9 mouse cellular contexts compared by ENCODE assay signal in the genomic region with DNA sequence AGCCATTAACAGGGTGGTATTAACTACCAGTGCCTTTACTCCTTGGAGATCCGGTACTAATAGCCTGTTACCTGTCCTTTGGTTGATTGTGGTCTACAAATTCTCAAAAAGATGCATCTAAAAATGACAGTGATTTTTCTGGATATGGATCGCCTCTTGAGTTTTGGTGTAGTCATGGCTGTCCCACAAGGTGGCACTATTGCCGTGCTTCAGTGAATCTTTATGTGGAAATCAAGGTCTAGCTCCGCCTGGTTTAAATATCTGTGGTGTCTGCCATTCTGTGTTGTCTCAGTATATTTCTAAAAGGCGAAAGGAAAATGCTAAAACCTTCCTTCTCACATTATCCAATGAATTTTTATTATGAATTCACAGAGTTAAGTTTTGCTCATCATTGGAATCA.
DNase-seq lines count a peak whose midpoint lies in the region; ATAC-seq and TF ChIP-seq lines count a peak whose summit lies in the region.
"Had no signal": no experiment of that assay in that cellular context is flagged by ENCODE, and none has a peak within 500 bp of the region (broad histone marks: within the 10 kb centered on the region; RNA-seq: fewer than 3 reads in every experiment).

No protein-coding gene starts in this region.

- H3K4me3 ChIP-seq in hindbrain, embryonic 11.5 days (ENCODE audit: low read depth, low read length) = no peak overlapping the region
- no peak overlapping the region for H3K4me3 ChIP-seq in hindbrain, embryonic 12.5 days
- no peak overlapping the region for H3K4me3 ChIP-seq in ES-Bruce4 (ENCODE audit: low read depth, low read length)
- H3K4me3 ChIP-seq in lung, embryonic 14.5 days (ENCODE audit: low read depth, low read length) = no peak overlapping the region
- H3K4me3 ChIP-seq: neural tube, embryonic 13.5 days had no signal

- peak; percentile 25 for TF ChIP-seq CTCF in ES-Bruce4 (IDR thresholded peaks at IDR 0.05; ENCODE audit: low read depth, low read length)
- peak; percentile 74 for TF ChIP-seq CTCF in lung, embryonic 14.5 days (IDR thresholded peaks at IDR 0.05; ENCODE audit: low read depth)

- no peaks in the 10 kb centered on the region for H3K4me1 ChIP-seq in hindbrain, embryonic 11.5 days (replicated peaks; ENCODE audit: control insufficient read depth, insufficient read depth, low read length)
- peaks cover 3% of the 10 kb centered on the region; the same call in 1 of the 2 replicates for H3K4me1 ChIP-seq in hindbrain, embryonic 12.5 days
- no peaks in the 10 kb centered on the region for H3K4me1 ChIP-seq in ES-Bruce4 (ENCODE audit: control insufficient read depth, insufficient read depth, low read length)
- H3K4me1 ChIP-seq in lung, embryonic 14.5 days (ENCODE audit: insufficient read depth) = no peaks in the 10 kb centered on the region

- no peak overlapping the region for H3K27ac ChIP-seq in hindbrain, embryonic 11.5 days (ENCODE audit: low read depth, low read length)
- no peak overlapping the region for H3K27ac ChIP-seq in hindbrain, embryonic 12.5 days
- no peak overlapping the region for H3K27ac ChIP-seq in ES-Bruce4 (ENCODE audit: insufficient read depth, low read length)
- H3K27ac ChIP-seq in lung, embryonic 14.5 days (ENCODE audit: low read depth) = no peak overlapping the region
- H3K27ac ChIP-seq: neural tube, embryonic 13.5 days had no signal

- 31% methylated on average over 5 of the region's 5 CpGs for WGBS in hindbrain, embryonic 11.5 days
- 40% methylated on average over 5 of the region's 5 CpGs for WGBS in hindbrain, embryonic 12.5 days
- WGBS in lung, embryonic 14.5 days = 37% methylated on average over 5 of the region's 5 CpGs

- H3K27me3 ChIP-seq in hindbrain, embryonic 11.5 days (ENCODE audit: control insufficient read depth, insufficient read depth, low read length) = no peaks in the 10 kb centered on the region
- H3K27me3 ChIP-seq in hindbrain, embryonic 12.5 days = no peaks in the 10 kb centered on the region
- no peaks in the 10 kb centered on the region for H3K27me3 ChIP-seq in ES-Bruce4 (ENCODE audit: control insufficient read depth, insufficient read depth, low read length, poor library complexity, severe bottlenecking)
- no peaks in the 10 kb centered on the region for H3K27me3 ChIP-seq in lung, embryonic 14.5 days (ENCODE audit: insufficient read depth, low read length)
- H3K27me3 ChIP-seq: neural tube, embryonic 13.5 days had no signal

- no peak for ATAC-seq in hindbrain, embryonic 11.5 days (ENCODE audit: low FRiP score)
- no peak for ATAC-seq in hindbrain, embryonic 12.5 days (ENCODE audit: low FRiP score)
- ATAC-seq in lung, embryonic 14.5 days (ENCODE audit: insufficient read depth) = no peak

- H3K9me3 ChIP-seq in hindbrain, embryonic 11.5 days (ENCODE audit: control insufficient read depth, low read length) = no peaks in the 10 kb centered on the region
- no peaks in the 10 kb centered on the region for H3K9me3 ChIP-seq in hindbrain, embryonic 12.5 days (replicated peaks)
- no peaks in the 10 kb centered on the region for H3K9me3 ChIP-seq in ES-Bruce4 (replicated peaks; ENCODE audit: control insufficient read depth, insufficient read depth, low read length, poor library complexity, severe bottlenecking)
- H3K9me3 ChIP-seq in lung, embryonic 14.5 days (ENCODE audit: low read depth, low read length) = no peaks in the 10 kb centered on the region
- H3K9me3 ChIP-seq: neural tube, embryonic 13.5 days had no signal

- H3K4me2 ChIP-seq in hindbrain, embryonic 11.5 days (replicated peaks; ENCODE audit: low read depth, low read length) = no peak overlapping the region
- H3K4me2 ChIP-seq in hindbrain, embryonic 12.5 days (replicated peaks) = no peak overlapping the region
- no peak overlapping the region for H3K4me2 ChIP-seq in lung, embryonic 14.5 days
- H3K4me2 ChIP-seq: neural tube, embryonic 13.5 days had no signal

- no peak for TF ChIP-seq POLR2A in ES-Bruce4 (IDR thresholded peaks at IDR 0.05; ENCODE audit: insufficient read depth, low read length)

- DNase-seq in hindbrain, embryonic 11.5 days (ENCODE audit: low spot score) = peak; percentile 68
- DNase-seq in cerebellum, adult 11-12 months = peak; percentile 41
- DNase-seq in heart, postnatal 4 days = peak; percentile 71
- peak; percentile 81 for DNase-seq in lung, embryonic 14.5 days
- peak; percentile 23 to 24 for DNase-seq in thymus, postnatal 36 days
- no peak for DNase-seq in spleen, postnatal 4 days (ENCODE audit: low spot score in 2 of 2)

- TF ChIP-seq EP300 in ES-Bruce4 (IDR thresholded peaks at IDR 0.05; ENCODE audit: insufficient read depth, low read depth, low read length) = no peak

- no peaks in the 10 kb centered on the region for H3K36me3 ChIP-seq in hindbrain, embryonic 11.5 days (ENCODE audit: control insufficient read depth, insufficient read depth, low read length)
- no peaks in the 10 kb centered on the region for H3K36me3 ChIP-seq in hindbrain, embryonic 12.5 days
- H3K36me3 ChIP-seq in ES-Bruce4 (ENCODE audit: control insufficient read depth, insufficient read depth, low read length, poor library complexity, severe bottlenecking) = no peaks in the 10 kb centered on the region
- no peaks in the 10 kb centered on the region for H3K36me3 ChIP-seq in lung, embryonic 14.5 days (ENCODE audit: insufficient read depth)
- H3K36me3 ChIP-seq: neural tube, embryonic 13.5 days had no signal

- H3K9ac ChIP-seq in hindbrain, embryonic 11.5 days (ENCODE audit: low read depth, low read length) = no peak overlapping the region
- H3K9ac ChIP-seq in hindbrain, embryonic 12.5 days = no peak overlapping the region
- no peak overlapping the region for H3K9ac ChIP-seq in ES-Bruce4 (ENCODE audit: low read depth, poor library complexity, severe bottlenecking)
- no peak overlapping the region for H3K9ac ChIP-seq in lung, embryonic 14.5 days
- H3K9ac ChIP-seq: neural tube, embryonic 13.5 days had no signal

Comparison
In these comparisons a context has a peak if more than half of its experiments do, and no peak if none do; other contexts are left out.
1. DNase-seq: peak in hindbrain, embryonic 11.5 days (single experiment), cerebellum, adult 11-12 months (single experiment), heart, postnatal 4 days (single experiment), lung, embryonic 14.5 days (single experiment) and thymus, postnatal 36 days (2 of 2); none in spleen, postnatal 4 days (0 of 2).